Mouse (Mus musculus): ENCODE measurements around the gene Wdr62.

DNA sequence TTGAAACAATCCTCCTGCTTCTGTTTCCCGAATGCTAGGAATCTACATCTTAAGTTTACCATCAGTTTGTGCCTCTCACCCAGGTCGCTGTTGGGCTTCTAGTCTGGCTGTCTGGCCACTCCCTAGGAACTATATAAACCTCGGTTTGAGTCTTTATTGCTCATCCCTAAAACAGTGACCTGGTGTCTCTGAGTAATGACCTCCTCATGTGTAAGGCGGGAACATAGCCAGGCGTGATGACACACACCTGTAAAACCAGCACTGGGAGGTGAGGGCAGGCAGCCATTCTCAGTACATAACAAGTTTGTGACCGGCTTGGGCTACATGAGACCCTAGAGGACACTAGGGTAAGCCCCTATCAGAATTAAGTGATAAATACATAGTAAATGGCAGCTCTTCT, 84.8 kb downstream of the Wdr62 start:
- TF ChIP-seq CTCF (IDR thresholded peaks at IDR 0.05; ENCODE audit: borderline replicate concordance, insufficient read depth, low read length) (no peak), POLR2A (IDR thresholded peaks at IDR 0.05; ENCODE audit: low read depth, low read length) (no peak)

Data from embryonic fibroblast, embryonic 13.5 days (primary cell).